Mouse (Mus musculus): Measurements from ENCODE around the gene Psors1c2.

The Psors1c2 gene

DNA sequence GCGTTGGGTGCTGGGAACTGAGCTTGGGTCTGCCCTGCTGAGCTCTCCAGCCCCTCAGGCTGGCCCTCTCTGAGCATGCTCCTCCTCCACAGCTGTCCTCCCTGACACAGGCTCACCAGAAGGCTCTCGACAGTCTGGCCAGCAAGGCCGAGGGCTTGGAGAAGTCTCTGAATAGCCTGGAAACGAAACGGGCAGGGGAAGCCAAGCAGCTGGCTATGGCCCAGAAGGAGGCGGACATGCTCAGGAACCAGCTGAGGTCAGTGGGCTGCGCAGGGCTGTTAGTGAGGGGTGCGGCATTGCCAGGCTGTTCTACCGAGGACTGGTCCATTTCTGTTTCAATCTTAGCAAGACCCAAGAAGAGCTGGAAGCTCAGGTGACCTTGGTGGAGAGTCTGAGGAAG is 8.6 kb upstream of the Psors1c2 start:
- DNase-seq: no peak

DNA sequence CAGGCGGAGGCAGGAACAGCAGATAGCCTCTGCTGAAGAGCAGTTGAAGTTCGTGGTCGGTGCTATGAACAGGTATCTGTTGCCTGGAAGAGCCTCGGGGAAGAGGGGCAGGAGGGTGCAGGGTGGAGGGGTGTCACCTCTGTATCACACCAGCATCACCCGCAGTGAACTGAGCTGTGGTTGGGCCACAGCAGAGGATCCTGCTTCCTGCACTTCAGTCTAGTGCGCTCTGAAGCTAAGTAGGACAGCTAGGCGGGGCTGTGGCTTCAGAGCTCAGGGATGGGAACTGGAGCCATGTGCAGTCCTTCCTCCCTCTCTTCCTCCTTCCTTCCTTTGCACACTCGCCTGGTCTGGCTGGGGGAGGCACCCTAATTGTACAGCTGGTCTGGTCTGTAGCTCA is 6.4 kb upstream of the Psors1c2 start:
- no peak for DNase-seq

DNA sequence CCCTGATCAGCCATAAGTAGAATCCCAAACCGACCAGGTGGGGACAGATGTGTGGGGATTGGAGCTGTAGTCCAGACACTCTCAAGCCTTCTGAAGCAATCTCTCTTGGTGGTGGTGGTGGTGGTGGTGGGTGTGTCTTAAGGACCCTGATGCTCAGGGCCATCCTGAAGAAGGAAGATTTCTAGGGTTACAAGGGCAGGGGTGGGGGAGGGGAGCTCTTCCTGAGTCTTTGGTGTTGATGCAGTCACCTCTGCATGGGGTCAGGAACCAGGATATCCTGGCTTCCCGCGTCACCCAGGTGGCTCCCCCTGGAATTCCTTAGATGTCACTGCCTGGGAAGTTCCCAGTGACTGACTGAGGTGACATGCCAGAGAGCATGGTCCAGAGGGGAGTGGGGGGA is 641 bp upstream of the Psors1c2 start:
- DNase-seq: no peak

DNA sequence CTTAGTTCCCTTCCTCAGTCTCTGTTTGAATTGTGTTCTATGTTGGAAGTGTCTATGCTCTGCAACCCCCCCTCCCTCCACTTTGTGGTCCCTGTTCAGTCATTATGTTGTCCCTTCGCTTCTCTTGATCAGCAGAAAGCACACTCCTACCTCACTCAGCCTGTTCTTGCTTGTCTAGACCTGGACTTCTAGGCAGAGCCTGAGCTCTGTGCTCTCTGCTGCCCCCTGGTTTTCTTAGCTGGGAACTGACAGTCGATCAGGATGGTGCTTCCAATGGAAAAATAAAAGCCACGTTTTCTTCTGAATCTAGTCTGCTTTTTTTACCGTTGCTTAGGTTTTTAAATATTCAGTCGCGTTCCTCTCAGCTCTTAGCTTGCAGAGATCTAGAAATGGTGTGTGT is 1.3 kb downstream of the Psors1c2 start:
- DNase-seq: peak; percentile 76

DNA sequence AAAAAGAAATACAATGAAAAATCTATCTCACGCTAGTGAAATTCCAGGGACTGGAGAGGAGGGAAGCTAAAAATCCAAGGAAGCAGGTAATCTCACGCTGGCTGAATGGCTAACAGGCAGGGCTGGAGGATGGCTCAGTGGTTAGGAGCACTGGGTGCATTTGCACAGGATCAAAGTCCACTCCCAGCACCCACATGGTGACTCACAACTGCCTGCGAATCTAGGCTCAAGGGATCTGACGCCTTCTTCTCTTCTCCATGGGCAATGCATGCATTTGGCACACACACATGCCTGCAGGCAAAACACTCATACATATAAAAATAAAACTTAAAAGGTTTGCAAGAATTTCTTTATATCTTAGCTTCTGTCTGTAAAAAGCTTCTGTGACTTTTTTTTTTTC is 4.4 kb downstream of the Psors1c2 start:
- DNase-seq: no peak

DNA sequence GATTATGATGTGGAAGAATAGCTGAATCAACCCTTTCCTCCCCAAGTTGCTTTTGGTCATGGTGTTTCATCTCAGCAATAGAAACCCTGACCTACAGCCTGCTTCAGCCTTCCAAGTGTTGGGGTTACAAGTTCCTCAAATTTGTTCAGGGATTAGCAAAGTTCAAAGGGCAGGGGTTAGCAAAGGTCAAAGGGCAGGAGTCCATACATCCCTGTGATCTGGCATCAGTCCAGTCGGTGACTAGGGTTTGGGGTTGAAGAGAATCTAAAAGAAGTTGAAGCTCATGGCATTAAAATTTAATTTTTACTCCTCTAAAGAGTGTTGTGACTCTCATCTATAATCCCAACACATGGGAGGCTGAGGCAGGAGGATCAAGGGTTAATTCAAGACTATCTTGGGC is 5.5 kb downstream of the Psors1c2 start:
- no peak for DNase-seq

DNA sequence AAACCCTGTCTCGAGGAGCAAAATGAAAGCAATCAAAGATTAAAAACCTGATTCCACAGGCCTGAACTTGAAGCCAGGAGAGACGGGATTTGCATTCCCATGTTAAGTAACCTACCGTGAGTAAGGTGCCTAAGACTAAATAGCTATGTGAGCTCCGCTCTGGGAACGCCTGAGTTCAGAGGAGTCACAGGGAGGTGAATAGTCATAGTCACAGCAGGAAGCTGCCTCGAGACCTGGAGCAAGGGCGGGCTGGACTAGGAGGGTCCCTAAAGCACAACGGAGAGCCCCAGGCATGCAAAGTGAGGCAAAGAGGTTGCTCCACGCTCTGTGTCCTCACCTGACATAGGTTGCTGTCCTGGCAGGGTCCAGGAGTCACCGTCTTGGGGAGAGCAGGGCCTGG is 6.5 kb downstream of the Psors1c2 start:
- no peak for DNase-seq

DNA sequence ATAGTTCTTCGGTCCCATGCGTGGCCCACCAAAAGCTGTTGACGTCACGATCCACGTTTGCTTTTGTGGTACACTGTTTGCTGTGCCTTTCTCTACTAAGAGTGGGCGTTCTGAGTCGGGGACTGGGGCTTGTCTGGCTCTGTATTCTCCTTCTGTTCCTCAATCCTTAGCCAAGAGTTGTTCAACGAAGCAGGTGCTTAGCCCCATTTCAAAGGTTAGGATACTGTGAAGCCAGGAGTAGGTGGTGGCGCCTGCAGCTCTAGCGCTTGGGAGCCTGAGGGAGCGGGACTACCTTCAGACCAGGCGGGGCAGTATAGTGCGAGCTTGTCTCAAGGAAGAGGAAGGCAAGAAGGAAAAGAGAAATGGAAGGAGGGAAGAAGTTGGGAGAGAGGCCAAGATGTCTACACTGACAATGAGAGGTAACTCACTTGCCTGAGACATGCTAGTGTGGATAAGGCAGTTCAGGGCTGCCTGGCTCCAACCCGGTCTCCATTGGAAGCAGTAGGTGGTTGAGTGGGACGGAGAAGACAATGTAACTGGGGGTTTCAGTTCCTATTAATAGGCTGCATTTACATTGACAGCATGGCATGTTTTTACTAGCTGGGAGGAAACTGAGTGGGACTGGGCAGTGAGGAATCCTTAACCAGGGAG is 9.9 kb downstream of the Psors1c2 start:
- no peak for DNase-seq

DNA sequence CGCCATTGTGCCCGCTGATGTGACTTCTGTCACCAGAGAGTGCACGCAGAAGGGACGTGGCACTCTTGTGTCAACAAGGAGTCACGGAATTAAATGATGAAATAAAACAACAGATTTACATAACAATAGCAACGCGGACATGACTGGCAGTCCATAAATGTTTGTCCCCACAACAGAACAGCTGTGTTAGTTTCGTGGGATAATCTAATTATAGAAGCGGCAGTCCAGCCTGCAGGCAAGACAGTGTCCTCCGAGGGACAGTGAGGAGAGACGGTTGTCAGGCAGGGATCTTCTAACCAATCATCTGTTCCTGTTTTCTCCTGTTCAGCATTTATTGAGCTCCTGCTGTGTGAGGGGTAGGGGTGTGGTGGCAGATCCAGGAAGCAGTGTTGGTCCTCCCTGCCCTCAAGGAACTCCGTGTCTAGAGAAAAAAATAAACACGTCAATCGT is 10.4 kb downstream of the Psors1c2 start:
- no peak for DNase-seq

DNA sequence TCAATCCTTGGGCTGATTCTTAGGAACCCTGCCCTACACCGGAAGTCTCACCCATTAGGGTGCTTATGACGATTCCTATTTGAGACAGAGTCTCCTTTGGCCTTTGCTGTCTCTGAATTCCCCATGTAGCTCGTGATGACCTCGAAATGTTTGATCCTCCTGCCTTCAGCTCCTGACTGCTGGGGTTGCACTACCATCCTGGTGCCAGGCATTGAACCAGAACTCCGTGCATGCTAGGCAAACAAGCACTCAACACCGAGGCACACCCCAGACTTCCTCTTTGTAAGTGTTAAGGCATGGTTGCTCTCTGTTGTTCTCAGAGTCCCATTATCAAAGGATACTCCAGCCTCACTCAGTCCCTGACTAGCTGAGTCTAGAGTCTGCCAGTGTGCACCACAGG is 11.0 kb downstream of the Psors1c2 start:
- DNase-seq: no peak

DNA sequence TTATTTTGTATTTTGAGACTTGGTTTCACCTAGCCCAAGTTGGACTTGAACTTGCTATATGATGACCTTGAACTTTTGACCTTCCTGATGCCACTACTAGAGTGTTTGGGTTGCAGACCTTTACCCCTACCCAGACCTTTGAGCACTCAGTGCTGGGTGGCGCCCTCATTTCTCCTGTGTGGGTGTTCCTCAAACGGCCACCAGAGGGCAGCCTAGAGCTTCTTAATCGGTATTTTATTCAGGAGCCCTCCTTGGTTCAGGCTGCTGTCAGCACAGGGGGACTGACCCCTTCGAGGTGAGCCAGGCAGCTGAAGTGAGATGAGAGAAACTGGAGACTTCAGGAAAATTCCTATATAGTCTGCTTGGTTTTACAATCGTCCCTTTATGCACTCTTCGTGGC is 11.7 kb downstream of the Psors1c2 start:
- peak; percentile 62 for DNase-seq

DNA sequence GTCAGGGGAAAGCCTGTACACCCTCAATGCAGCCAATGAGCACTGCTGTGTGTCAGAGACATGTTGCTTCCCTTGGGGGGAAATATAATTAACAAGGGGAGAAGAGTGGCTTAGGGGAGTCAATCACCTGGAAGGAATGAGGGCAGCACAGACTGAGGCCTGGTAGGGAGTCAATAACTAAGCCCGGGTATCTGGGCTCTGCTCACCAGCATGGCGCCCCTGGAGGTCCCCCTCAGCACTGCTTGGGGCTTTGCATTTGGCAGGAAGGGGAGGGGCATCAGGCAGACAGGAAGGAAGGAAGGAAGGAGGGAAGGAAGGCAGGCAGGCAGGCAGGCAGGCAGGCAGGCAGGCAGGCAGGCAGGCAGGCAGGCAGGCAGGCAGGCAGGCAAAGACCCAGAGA is 14.5 kb downstream of the Psors1c2 start:
- no peak for DNase-seq

DNA sequence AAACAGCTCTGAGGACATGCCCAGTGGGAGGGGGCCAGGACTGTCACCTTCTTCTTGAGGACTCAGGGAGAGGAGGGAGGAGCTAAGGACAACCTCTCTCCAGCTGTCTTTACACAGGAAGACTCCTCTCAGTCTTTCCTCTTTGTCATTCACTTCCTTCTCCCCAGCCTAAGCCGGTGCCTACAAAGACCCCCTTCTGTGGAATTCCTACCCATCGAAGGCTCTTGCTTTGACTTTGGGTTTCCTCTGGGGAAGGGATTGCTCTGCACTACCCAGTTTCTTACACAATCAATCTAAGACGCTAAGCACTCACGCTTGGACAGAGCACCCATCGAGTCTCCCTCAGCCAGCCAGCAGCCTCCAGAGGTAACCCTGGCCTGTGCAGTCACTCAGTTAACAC is 15.6 kb downstream of the Psors1c2 start:
- no peak for DNase-seq

DNA sequence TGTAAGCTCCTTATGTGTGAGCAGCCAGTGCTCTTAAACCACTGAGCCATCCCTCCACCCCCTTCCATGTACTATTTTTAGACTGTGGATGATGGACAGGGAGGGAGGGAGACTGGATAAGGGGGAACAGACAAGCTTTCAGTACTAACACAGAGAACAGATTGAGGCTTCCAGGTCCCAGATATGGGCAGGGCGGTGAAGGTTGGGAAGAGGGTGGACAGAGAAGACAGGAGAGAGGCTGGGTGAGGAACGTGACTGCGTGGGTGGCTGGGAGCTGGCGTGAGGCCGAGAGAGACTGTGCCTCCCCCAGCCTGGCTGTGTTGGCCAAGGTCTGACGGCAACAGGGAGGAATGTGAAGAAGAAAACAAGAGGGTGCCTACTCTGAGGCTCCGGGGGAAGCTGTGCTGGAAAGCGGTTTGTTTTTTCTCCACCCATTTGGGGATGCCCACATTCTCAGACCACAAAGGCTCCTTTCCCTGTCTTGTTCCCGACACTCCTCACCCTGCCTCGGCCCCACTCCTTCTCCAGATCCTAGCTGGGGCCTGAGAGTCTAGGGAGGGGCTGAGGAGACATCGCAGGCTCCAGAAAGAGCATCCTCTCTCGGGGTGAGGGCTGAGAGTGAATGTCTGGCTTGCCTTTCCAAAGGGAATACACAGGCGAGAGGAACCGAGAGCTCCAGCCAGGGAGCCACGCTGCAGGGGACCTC is 16.6 kb downstream of the Psors1c2 start:
- peak; percentile 78 for DNase-seq

DNA sequence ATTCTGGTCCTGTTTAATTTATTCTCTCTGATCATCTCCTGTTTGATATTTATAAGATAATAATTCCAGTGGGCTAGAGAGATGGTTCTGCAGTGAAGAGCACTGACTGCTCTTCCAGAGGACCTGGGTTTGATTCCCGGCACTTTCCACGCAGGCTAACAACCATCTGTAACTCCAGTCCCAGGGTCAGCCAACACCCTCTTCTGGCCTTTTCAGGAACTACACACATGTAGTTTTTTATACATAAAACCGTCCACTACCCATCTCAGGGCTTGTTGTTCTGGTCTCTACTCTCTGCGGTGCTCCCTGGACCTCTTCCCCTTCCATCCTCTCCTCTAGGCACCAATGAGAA is 17.1 kb downstream of the Psors1c2 start:
- DNase-seq: no peak

DNA sequence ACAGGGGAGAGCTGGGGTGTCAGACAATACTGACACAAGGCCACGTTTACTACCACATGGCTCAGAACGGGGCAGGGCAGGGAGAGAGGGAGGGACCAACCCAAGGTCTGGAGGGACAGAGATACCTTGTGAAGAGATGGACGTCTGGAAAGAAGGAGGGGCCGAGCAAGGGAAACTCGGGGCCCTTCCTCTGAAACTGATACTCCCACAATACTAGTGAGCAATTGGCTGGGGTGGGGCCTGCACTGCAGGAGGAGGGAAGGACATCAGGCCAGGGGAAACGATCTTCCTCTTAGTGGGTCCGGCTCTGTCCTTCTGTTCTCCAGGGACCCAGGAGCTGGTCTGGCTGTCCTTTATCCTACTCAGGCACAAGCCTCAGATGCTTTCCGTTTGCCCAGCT is 17.9 kb downstream of the Psors1c2 start:
- no peak for DNase-seq

DNA sequence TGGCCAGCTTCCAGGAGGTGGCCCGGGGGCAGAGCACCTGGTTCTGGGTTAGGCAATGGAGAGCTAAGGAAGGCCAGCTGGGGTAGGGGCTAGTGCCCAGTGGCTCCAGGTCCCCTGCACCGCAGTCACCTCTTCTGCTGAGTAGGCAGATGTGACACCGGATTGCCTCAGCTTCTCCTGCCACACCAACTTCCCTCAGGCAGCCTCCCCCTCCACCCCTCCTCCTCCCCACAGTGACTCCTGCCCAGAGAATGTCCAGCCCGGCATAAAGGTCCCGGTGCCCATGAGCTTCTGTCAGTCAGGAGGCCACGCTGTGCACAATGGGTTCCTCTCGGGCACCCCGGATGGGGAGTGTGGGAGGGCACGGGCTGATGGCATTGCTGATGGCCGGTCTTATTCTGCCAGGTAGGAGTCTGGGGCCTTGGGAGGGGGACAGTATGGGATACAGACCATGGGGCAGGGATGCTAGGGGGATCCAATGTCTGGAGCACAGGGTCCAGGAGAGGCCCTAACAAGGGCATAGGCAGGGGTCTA is 18.9 kb downstream of the Psors1c2 start, which contains the start of gene Cdsn:
Cdsn (plus strand) TSS at position 248 of the 534 bp plus-strand sequence.
- DNase-seq: no peak

DNA sequence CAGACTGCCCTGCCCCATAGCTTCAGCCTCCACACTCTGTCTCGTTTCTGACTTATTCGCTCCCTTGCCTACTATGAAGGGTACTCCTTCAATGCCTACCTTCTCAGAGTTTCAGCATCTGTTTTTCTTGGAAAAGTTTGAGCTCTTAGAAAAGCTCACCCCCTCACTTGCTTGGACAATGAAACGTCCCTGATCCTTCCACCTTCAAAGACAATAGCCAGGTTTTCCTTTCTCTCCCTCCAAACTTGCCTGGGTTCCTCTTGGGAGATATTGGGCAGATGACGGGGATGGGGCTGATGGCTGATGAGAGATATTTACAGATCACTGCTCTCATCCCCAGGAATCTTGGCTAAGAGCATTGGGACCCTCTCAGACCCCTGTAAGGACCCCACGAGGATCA is 21.3 kb downstream of the Psors1c2 start:
- no peak for DNase-seq

DNA sequence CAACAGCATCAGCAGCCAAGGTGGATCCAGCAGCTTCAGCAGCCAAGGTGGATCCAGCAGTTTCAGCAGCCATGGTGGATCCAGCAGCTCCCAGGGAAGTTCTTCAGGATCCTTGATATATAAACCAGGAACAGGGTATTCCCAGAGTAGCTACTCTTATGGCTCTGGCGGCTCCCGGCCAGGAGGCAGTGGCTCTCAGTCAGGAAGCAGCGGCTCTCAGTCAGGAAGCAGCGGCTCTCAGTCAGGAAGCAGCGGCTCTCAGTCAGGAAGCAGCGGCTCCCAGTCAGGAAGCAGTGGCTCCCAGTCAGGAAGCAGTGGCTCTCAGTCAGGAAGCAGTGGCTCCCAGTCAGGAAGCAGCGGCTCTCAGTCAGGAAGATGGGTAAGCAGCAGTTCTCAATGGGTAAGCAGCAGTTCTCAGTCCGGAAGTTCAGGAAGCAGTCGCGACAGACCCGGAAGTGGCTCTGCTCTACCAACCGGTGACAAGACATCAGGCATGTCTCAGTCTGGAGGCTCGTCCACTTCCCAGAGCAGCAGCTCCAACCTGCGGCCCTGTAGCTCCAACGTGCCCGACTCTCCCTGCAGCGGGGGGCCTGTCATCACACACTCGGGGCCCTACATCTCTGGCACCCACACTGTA is 21.9 kb downstream of the Psors1c2 start:
- no peak for DNase-seq

DNA sequence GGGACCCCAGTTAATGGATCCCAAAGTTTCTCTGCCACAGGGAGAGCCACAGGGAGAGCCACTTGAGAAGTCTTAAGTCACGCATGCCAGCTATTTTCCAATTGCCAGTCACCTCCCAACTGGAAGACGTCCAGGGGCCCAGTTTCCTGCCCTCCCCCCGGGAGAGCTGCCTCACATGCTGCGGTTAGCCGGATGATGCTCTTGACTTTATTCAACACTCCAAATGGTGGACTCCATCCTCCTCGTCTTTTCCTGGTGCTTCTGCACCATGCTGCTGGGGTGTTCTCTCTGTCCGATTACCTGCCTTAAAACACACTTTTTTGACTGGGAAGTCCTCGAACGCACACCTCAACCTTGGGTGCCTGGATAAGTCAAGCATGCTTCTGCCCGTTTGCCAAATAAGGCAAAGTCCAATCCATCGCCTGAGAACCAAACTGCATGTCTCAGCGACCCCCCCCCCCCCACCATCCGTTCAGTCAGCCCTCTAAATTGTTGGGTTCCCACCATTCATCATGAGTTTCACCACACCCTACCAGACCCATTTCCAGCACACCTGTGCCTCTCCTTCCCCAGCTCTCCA is 23.3 kb downstream of the Psors1c2 start:
- DNase-seq: no peak

DNA sequence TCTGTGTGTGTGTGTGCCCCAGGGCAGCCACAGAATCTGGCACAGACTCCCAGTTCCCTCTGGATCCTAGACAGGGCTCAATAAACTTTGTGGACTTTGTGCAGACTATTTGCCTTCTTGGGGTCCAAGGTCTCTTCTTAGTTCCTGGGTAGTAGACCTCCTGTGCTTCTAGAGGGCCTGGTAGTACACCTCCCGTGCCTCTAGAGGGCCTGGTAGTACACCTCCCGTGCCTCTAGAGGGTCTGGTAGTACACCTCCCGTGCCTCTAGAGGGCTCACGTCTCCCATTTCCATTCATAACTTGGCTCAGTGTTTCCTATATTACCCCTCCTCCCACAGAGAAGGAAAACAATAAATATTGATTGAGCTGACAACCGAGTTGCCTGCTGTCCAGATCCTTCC is 23.8 kb downstream of the Psors1c2 start:
- no peak for DNase-seq

DNA sequence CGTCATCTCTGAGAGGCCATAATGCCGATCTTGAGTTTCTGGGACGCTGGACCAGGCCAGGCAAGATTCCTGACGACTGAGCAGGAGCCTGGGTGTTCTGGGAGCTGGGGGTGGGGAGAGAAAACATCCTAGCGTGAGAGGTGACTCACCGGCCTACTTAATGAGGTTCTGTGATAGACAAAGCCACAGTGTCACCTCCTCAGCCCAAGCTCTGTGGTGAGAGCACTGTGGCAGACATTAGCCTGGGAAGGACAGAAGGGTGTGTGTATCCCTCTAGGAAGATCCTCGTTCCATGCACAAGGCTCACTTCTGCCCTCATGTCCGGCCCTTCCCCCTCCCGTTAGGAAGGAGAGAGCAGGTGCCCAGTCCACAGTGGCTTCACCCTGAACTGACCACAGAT is 24.4 kb downstream of the Psors1c2 start:
- DNase-seq: no peak

DNA sequence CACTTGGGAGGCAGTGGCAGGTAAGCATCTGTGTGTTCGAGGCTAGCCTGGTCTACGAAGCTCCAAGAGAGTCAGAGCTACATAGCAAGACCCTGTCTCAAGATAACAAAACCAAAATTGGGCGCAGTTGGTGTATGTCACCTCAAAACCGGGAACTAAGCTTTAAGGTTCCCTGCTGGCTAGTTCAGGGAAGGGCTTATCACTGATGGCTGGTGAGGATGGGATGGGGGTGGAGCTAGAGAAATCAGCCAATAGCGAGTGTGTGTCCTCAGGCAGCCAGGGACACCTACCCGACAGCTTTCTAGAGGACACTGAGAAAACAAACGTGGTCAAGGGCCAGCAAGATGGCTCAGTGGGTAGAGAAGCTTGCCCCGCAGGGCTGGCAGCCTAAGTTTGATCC is 25.2 kb downstream of the Psors1c2 start:
- DNase-seq: no peak

DNA sequence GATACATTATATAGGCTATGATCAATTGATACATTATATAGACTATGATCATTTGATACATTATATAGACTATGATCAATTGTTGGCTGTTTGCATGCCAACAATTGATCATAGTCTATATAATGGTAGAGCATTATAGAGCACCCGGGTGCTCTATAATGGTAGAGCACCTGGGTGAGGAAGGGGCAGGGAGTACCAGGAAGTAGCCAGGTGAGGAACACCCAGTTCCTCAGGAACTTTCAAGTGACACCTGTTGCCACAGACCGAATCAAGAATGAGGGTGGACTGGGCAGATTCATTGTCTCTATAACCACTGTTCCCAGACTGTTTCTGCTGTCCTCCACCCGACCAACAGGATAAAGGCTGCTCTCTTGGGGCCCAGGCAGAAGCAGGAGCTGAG is 34.1 kb downstream of the Psors1c2 start, which contains the start of gene 2300002M23Rik:
2300002M23Rik (plus strand) TSS at position 301 of the 400 bp plus-strand sequence.
- DNase-seq: no peak
